Mouse (Mus musculus): ENCODE measurements at regions not wholly inside any gene's neighbourhood (a gene's known extent, or its start where the extent isn't known, plus 50 kb on each side); places are given as distances from the start of the nearest gene placed in this dataset.

DNA sequence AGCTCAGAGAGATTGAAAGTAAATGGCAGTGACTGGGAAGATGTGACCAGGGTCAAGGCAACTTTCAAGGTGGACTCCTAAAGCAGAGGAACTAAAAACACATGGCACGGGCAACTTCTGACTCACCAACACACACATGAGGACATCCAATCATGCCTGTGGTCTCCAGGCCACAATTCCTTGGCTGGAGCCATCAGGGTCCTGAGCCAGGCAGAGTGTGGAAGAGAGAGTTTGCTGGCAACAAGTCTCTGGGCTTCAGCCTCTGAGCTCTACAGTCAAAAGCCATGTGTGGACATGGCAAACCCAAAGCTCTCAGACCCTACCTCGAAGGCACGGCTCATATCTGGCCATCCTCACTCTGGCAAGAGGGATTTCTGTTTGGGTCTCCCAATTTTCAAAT is 164.1 kb downstream of the Adamts15 start:
- TF ChIP-seq CTCF (conservative IDR thresholded peaks at IDR 0.05 in 1 of 2, IDR thresholded peaks at IDR 0.05 in 1 of 2; ENCODE audit: low read depth in 2 of 2, low read length in 2 of 2) (no peak), SMC3 (IDR thresholded peaks at IDR 0.05; ENCODE audit: low read depth, low read length) (no peak), USF2 (conservative IDR thresholded peaks at IDR 0.05; ENCODE audit: low read depth, low read length) (no peak), POLR2A (IDR thresholded peaks at IDR 0.05; ENCODE audit: low read depth, low read length) (no peak), ZMIZ1 (IDR thresholded peaks at IDR 0.05; ENCODE audit: low read depth, low read length) (no peak), JUND (conservative IDR thresholded peaks at IDR 0.05; ENCODE audit: low read depth, low read length) (no peak), MAX (IDR thresholded peaks at IDR 0.05; ENCODE audit: low read length) (no peak), POLR2AphosphoS2 (IDR thresholded peaks at IDR 0.05; ENCODE audit: low read depth, low read length) (no peak), ETS1 (conservative IDR thresholded peaks at IDR 0.05; ENCODE audit: low read depth, low read length) (no peak), USF1 (IDR thresholded peaks at IDR 0.05; ENCODE audit: low read depth, low read length) (no peak), NRF1 (IDR thresholded peaks at IDR 0.05; ENCODE audit: low read depth, low read length) (no peak)

Data from CH12.LX (cell line).